Mouse (Mus musculus): ENCODE data around the gene Tmem265.

- no peak for TF ChIP-seq CTCF (IDR thresholded peaks at IDR 0.05; ENCODE audit: insufficient read depth, low read length)
- no peak for TF ChIP-seq POLR2A (IDR thresholded peaks at IDR 0.05; ENCODE audit: borderline replicate concordance, extremely low read depth, low read depth, low read length)
These were observed 3.4 kb downstream of the Tmem265 start for GRCm38 (mm10) chr7:127564381-127565150.

Data from lung, adult 2 months (tissue).